Mouse (Mus musculus): ENCODE results near the gene Ppard.

DNA sequence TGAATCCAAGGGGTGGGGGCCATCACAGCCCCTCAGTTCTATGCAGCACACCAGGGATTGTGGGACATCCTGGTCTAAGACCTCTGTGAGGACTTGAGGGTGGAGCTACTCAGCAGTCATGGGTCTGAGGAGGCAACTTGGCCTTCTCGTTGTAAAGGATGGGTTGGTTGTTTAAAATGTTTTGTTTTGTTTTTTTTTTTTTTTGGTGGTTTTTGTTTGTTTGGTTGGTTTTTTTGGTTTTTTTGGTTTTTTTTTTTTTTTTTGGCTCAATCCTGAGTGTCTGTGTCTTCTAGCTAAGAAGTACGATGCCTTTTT lies 97.7 kb downstream of the Ppard start:
- TF ChIP-seq POLR2A (IDR thresholded peaks at IDR 0.05; ENCODE audit: borderline replicate concordance, extremely low read depth, insufficient read depth, insufficient read length, poor library complexity, severe bottlenecking) (no peak), CTCF (IDR thresholded peaks at IDR 0.05; ENCODE audit: borderline replicate concordance, extremely low read depth, insufficient read depth, insufficient read length) (no peak)

Measured in brain, embryonic 14.5 days (tissue).